Mouse (Mus musculus) liver, adult 2 months (tissue): ENCODE results near the gene Tmem132d. TPM values are rescaled to one million over a fixed set of nuclear protein-coding genes. Genes with fewer than 3 reads are reported as not detected.
A peak's percentile ranks its signal among the peaks of the same experiment; 100 is the strongest.

ENCODE experiments used
- DNase-seq: peaks from one replicate; pipeline ENCODE4 v3.0.0-alpha.2; 2011; ENCODE audit warnings: low read depth, low spot score; ENCODE audit errors: extremely low read depth
- H3K27ac ChIP-seq: fragments of 200-500 bp; replicated peaks from 2 replicates; pipeline ENCODE4 v1.5.1; 2012; ENCODE audit warnings: low read depth, mild to moderate bottlenecking, control low read depth, inconsistent platforms, low read length; ENCODE audit not compliant: insufficient read depth
- H3K27me3 ChIP-seq: fragments of 200-500 bp; 2 replicates; pipeline ENCODE4 v1.6.1; 2012; ENCODE audit warnings: mild to moderate bottlenecking, moderate library complexity, low read length, inconsistent platforms; ENCODE audit not compliant: control insufficient read depth, insufficient read depth
- H3K36me3 ChIP-seq: fragments of 200-500 bp; 2 replicates; pipeline ENCODE4 v1.6.1; 2012; ENCODE audit warnings: low read length, inconsistent platforms; ENCODE audit not compliant: control insufficient read depth, insufficient read depth
- H3K4me1 ChIP-seq: fragments of 200-500 bp; 2 replicates; pipeline ENCODE4 v1.6.1; 2011; ENCODE audit warnings: low read length; ENCODE audit not compliant: control insufficient read depth, insufficient read depth
- H3K4me3 ChIP-seq: fragments of 200-500 bp; 2 replicates; pipeline ENCODE4 v1.5.1; 2011; ENCODE audit warnings: low read depth, mild to moderate bottlenecking, control low read depth, low read length, moderate library complexity; ENCODE audit not compliant: insufficient read depth
- H3K79me2 ChIP-seq: fragments of 200-500 bp; 2 replicates; pipeline ENCODE4 v1.6.1; 2012; ENCODE audit warnings: inconsistent platforms, mild to moderate bottlenecking, low read length, moderate library complexity; ENCODE audit not compliant: control insufficient read depth, insufficient read depth
- H3K9ac ChIP-seq: fragments of 200-500 bp; 2 replicates; pipeline ENCODE4 v1.6.1; 2012; ENCODE audit warnings: low read depth, mild to moderate bottlenecking, control low read depth, inconsistent platforms, low read length
- CTCF ChIP-seq: fragments of 200-500 bp; IDR thresholded peaks from 2 replicates; pipeline ENCODE4 v1.5.1; 2011; ENCODE audit warnings: low read depth, low read length, control low read depth
- POLR2A ChIP-seq: fragments of 200-500 bp; IDR thresholded peaks from 2 replicates; pipeline ENCODE4 v1.6.1; 2011; ENCODE audit warnings: low read length, control low read depth; ENCODE audit not compliant: insufficient read depth; ENCODE audit errors: extremely low read depth
- WGBS: fragments of 180-500 bp; shearing (Covaris S2); methylation state at CpG from one replicate; pipeline ENCODE4 v1.1.7; 2018; 5-methylcytosine and 5-hydroxymethylcytosine counted together
- polyA plus RNA-seq: library from polyadenylated mRNA; depleted of rRNA; stranded (reverse); fragments of >200 nt; gene quantifications from 2 replicates; pipeline ENCODE4 v1.2.3, GENCODE M21; 2012
- total RNA-seq: library from RNA; depleted of rRNA; stranded (reverse); fragments of >200 nt; gene quantifications from 2 replicates; pipeline ENCODE4 v1.2.3, GENCODE M21; 2014

Tmem132d gene
- total and polyA plus RNA-seq, 2 experiments: not detected

DNA sequence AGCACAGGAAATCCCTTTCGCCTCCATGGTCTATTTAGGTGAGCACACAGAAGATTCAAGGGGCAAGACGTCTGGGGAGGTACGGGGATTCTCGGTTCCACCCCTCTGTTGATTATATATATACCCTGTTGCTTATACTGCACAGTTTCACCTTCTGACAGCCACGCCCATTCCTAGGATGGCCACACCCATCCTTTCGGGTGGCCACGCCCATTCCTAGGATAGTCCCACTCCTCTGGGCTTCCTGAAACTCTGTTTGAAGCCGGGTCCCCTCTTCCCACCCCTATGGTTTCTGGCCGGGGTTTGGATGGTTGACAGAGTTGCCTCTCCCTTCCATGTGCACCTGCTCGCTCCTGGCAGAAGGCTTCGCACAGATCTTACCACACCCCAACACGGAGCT is 22.9 kb upstream of the Tmem132d start:
- 67% methylated on average over 12 of the region's 12 CpGs for WGBS
- TF ChIP-seq CTCF (no peak), POLR2A (no peak)
- H3K4me1 ChIP-seq: no peaks in the 10 kb centered on the region
- H3K27ac ChIP-seq: no peak overlapping the region
- H3K27me3 ChIP-seq: no peaks in the 10 kb centered on the region
- H3K79me2 ChIP-seq: no peaks in the 10 kb centered on the region
- H3K9ac ChIP-seq: no peak overlapping the region
- H3K36me3 ChIP-seq: no peaks in the 10 kb centered on the region
- H3K4me3 ChIP-seq: no peak overlapping the region
- DNase-seq: no peak

DNA sequence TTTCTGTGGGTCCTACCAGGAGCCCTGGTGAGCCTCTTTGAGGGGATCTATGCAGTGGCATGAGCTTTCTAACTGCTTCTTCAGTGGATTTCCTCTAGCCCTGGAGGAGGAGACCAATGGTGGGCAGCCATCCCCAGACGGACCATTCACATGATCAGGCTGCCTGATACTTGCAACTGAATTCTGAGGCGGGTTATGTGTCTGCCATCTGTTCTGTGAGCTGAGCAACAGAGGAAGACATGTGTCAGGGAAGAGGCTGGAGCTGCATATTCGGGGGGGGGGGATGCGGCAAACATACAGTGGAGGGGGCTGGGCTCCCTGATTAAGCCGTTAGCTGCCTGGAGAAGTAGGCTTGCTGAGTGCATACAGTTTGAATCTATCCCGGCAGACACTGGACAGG is 19.3 kb upstream of the Tmem132d start:
- no peaks in the 10 kb centered on the region for H3K79me2 ChIP-seq
- no peak overlapping the region for H3K9ac ChIP-seq
- H3K27me3 ChIP-seq: no peaks in the 10 kb centered on the region
- H3K4me1 ChIP-seq: no peaks in the 10 kb centered on the region
- H3K4me3 ChIP-seq: no peak overlapping the region
- H3K27ac ChIP-seq: no peak overlapping the region
- TF ChIP-seq CTCF (no peak), POLR2A (no peak)
- 49% methylated on average over 6 of the region's 6 CpGs for WGBS
- no peak for DNase-seq
- H3K36me3 ChIP-seq: no peaks in the 10 kb centered on the region

DNA sequence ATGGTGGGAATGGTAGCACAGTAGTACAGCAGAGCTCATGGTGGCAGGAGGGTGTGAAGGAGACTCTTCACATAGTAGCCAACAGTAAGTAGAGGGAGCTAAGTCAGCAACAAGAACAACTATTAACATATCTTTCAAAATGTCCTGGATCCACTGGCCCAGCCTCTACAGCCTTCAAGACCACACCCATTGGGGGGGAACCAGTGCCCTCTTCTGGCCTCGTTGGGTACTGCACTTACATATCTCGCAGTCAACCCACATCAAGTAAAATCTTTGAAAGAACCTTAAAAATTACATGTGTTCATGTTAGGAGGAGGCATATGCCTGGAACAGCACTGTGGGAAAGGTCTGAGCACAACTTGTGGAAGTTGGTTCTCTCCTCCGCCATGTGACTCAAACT is 17.9 kb upstream of the Tmem132d start:
- 89% methylated on average over 3 of the region's 3 CpGs for WGBS
- Histone ChIP-seq H3K27me3 (no peaks in the 10 kb centered on the region), H3K9ac (no peak overlapping the region), H3K27ac (no peak overlapping the region), H3K4me1 (no peaks in the 10 kb centered on the region), H3K36me3 (no peaks in the 10 kb centered on the region), H3K79me2 (no peaks in the 10 kb centered on the region), H3K4me3 (no peak overlapping the region)
- no peak for DNase-seq
- TF ChIP-seq POLR2A (no peak), CTCF (peak; percentile 47)

DNA sequence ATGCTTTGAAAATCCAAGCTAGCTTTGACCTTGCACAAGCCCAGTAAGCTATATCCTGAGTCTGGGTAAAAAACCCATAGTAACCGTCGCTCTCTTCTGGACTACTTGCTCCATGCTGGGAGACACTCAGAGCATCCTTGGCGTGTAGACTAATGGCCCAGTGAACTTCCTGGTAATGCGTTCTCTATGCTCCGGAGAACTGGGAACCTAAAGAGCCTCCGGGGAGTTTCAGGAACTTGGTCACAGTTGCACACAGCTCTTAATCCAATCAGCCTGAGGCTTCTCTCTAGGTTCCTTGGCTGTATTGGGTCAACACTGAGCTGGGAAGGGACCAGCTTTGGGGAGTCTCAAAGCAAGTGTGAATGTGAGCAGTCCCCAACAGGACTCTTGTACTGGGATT is 12.0 kb upstream of the Tmem132d start:
- Histone ChIP-seq H3K9ac (no peak overlapping the region), H3K4me1 (no peaks in the 10 kb centered on the region), H3K4me3 (no peak overlapping the region), H3K36me3 (no peaks in the 10 kb centered on the region), H3K27me3 (no peaks in the 10 kb centered on the region), H3K27ac (no peak overlapping the region), H3K79me2 (no peaks in the 10 kb centered on the region)
- 25% methylated on average over 6 of the region's 6 CpGs for WGBS
- no peak for DNase-seq
- no peak for TF ChIP-seq POLR2A
- TF ChIP-seq CTCF: no peak

DNA sequence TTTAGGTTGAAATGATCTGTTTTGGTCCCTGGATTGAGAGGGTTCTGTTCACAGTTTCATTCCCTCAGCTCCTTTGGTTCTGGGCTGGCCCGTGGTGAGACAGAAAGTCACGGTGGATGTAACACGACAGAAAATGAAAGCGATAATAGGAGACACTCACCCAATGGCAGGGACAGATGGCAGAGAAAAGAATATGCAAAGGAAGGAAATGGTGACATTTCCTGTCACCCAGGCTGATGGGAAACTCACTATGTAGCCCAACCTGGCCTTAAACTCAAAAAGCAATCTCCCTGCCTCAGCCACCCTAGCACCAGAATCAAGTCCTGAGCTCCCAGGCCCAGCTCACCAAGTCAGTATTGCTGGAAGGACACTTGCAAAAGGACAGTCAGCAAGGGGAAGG is 11.0 kb upstream of the Tmem132d start:
- H3K27me3 ChIP-seq: no peaks in the 10 kb centered on the region
- H3K4me1 ChIP-seq: no peaks in the 10 kb centered on the region
- no peak overlapping the region for H3K9ac ChIP-seq
- H3K36me3 ChIP-seq: no peaks in the 10 kb centered on the region
- DNase-seq: no peak
- no peak for TF ChIP-seq CTCF
- no peak for TF ChIP-seq POLR2A
- no peak overlapping the region for H3K4me3 ChIP-seq
- no peak overlapping the region for H3K27ac ChIP-seq
- H3K79me2 ChIP-seq: no peaks in the 10 kb centered on the region
- 51% methylated on average over 4 of the region's 4 CpGs for WGBS

DNA sequence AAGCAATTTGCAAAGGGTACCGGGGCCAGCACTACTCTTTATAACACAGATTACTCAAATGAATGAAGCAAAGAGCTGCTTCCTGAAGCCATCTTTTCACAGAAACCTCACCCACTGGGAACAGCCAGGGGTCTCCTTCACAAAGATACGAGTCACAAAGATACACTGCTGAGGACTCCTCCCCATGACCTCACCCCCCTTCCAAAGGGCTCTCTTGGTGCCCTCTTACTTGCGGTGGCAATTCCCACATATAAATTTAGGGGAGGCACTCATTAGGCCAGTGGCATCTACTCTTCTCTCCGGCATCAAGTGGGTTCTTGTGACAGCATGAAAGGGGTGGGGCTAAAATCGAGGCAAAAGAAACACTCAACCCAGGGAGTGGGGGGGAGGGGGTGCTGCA is 8.2 kb upstream of the Tmem132d start:
- no peaks in the 10 kb centered on the region for H3K4me1 ChIP-seq

More for the DNA sequence above, 8.2 kb upstream of the Tmem132d start:
- Histone ChIP-seq H3K27me3 (no peaks in the 10 kb centered on the region), H3K4me3 (no peak overlapping the region), H3K27ac (no peak overlapping the region), H3K36me3 (no peaks in the 10 kb centered on the region), H3K79me2 (no peaks in the 10 kb centered on the region), H3K9ac (no peak overlapping the region)
- no peak for DNase-seq
- TF ChIP-seq POLR2A: no peak
- TF ChIP-seq CTCF: no peak
- 30% methylated on average over 5 of the region's 5 CpGs for WGBS
